Mouse (Mus musculus): ENCODE data around the gene Edil3.

Edil3 gene

GRCm38 (mm10) chr13:89253990-89254642 is 432.8 kb downstream of the Edil3 start:
- no peak for DNase-seq (ENCODE audit: low spot score)

GRCm38 (mm10) chr13:89256906-89257305 is 435.6 kb downstream of the Edil3 start:
- no peak for DNase-seq (ENCODE audit: low spot score)

GRCm38 (mm10) chr13:89286696-89287305 is 465.5 kb downstream of the Edil3 start:
- DNase-seq (ENCODE audit: low spot score) = no peak

- no peak for DNase-seq (ENCODE audit: low spot score)
These were observed 466.9 kb downstream of the Edil3 start for GRCm38 (mm10) chr13:89288201-89288600.

- no peak for DNase-seq (ENCODE audit: low spot score)
These were observed 499.9 kb downstream of the Edil3 start for GRCm38 (mm10) chr13:89321155-89321554.

GRCm38 (mm10) chr13:89324282-89324681 is 503.0 kb downstream of the Edil3 start:
- DNase-seq (ENCODE audit: low spot score) = no peak

- DNase-seq (ENCODE audit: low spot score) = no peak
These were observed 513.2 kb downstream of the Edil3 start for GRCm38 (mm10) chr13:89334494-89334893.

GRCm38 (mm10) chr13:89335908-89336579 is 514.8 kb downstream of the Edil3 start:
- DNase-seq (ENCODE audit: low spot score) = no peak

- no peak for DNase-seq (ENCODE audit: low spot score)
These were observed 517.8 kb downstream of the Edil3 start for GRCm38 (mm10) chr13:89339055-89339454.

GRCm38 (mm10) chr13:89339776-89340175 is 518.5 kb downstream of the Edil3 start:
- no peak for DNase-seq (ENCODE audit: low spot score)

- DNase-seq (ENCODE audit: low spot score) = no peak
These were observed 534.0 kb downstream of the Edil3 start for GRCm38 (mm10) chr13:89355234-89355633.

GRCm38 (mm10) chr13:89358407-89358806 is 537.1 kb downstream of the Edil3 start:
- no peak for DNase-seq (ENCODE audit: low spot score)

- DNase-seq (ENCODE audit: low spot score) = no peak
These were observed 541.0 kb downstream of the Edil3 start for GRCm38 (mm10) chr13:89362274-89362673.

GRCm38 (mm10) chr13:89371253-89371652 is 550.0 kb downstream of the Edil3 start:
- DNase-seq (ENCODE audit: low spot score) = no peak

- DNase-seq (ENCODE audit: low spot score) = no peak
These were observed 550.5 kb downstream of the Edil3 start for GRCm38 (mm10) chr13:89371656-89372240.
